Mouse (Mus musculus): ENCODE results near the gene Eef1akmt1.

- TF ChIP-seq CTCF (IDR thresholded peaks at IDR 0.05; ENCODE audit: borderline replicate concordance, insufficient read depth, low read depth, low read length) (no peak), POLR2A (IDR thresholded peaks at IDR 0.05; ENCODE audit: borderline replicate concordance, insufficient read depth, low read length) (0 out of 2 replicates have a peak, but pooled peaks have one; percentile 27)
Observed at GRCm38 (mm10) chr14:57525388-57526049, 45.9 kb downstream of the Eef1akmt1 start.

Measured in cerebellum, adult 2 months (tissue).